Mouse (Mus musculus) CD4-positive, CD25-positive, alpha-beta regulatory T cell, adult 2 months (primary cell): Measurements from ENCODE around the gene Hip1r.
A peak's percentile ranks its signal among the peaks of the same experiment; 100 is the strongest.

ENCODE experiments used
- DNase-seq: peaks from one replicate; pipeline ENCODE4 v3.0.0-alpha.2; 2012; ENCODE audit warnings: low read depth, low spot score

The Hip1r gene

DNA sequence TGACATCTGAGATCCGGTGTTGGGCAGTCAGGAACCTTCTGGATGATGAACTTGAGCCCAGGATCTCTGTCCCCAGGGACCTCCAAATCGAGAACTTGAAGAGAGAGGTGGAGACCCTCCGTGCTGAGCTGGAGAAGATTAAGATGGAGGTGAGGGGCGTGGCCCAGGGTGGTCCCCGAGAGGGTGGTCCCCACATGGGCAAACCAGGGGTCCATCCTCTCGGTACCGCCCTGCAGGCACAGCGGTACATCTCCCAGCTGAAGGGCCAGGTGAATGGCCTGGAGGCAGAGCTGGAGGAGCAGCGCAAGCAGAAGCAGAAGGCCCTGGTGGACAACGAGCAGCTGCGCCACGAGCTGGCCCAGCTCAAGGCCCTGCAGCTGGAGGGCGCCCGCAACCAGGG is 23.3 kb downstream of the Hip1r start:
- no peak for DNase-seq

GRCm38 (mm10) chr5:123997211-123997751 is 23.9 kb downstream of the Hip1r start:
- no peak for DNase-seq

GRCm38 (mm10) chr5:123997811-123998210 is 24.4 kb downstream of the Hip1r start:
- no peak for DNase-seq

GRCm38 (mm10) chr5:123998370-123998769 is 24.9 kb downstream of the Hip1r start:
- no peak for DNase-seq

DNA sequence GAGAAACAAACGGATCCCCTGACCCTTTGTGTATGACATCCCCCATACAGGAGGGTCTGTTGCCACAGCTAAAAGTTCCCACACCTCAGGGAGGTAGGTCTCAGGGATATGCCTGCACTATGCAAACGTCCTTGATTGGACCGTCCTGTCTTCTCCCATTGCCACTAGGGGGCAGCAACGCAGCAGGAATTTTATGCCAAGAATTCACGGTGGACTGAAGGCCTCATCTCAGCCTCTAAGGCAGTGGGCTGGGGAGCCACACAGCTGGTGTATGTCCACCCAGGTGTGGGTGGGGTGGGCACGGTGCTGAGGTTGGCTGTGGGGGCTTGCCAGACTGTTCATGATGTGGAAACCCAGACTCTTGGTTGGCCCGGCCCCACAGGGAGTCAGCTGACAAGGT is 27.4 kb downstream of the Hip1r start:
- DNase-seq: peak; percentile 92

DNA sequence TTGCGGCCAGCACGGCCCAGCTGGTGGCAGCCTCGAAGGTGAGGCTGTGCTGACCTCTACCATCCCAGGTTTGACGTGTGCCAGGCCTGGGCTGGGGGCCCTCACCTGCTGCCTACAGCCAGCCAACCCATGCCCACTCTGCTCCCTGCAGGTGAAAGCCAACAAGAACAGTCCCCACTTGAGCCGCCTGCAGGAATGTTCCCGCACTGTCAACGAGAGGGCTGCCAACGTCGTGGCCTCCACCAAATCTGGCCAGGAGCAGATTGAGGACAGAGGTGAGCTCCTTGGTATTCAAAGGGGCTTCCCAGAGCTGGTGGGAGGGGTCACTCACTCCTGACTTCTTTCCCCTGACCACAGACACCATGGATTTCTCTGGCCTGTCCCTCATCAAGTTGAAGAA is 27.8 kb downstream of the Hip1r start:
- no peak for DNase-seq

- no peak for DNase-seq
Observed at GRCm38 (mm10) chr5:124002876-124003275, 29.4 kb downstream of the Hip1r start.

DNA sequence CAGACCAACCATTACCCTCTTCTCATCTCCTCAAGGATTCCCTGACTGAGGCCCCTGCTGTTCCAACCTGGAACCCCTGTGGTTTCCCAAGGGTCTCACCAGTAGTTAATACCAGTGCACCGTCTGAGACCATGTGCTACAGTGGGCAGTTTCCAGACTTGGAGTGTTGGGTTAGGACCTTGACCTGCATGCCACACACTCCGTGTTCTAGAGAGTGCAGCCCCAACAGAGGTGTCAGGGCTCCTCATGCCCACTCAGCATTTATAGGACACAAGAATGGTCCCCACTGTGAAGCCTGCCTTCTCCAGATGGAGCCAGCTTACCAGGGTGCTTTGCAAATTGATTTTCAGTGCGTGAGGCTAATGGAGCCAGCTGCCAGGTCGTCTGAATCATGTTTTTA is 29.9 kb downstream of the Hip1r start:
- DNase-seq: no peak

DNA sequence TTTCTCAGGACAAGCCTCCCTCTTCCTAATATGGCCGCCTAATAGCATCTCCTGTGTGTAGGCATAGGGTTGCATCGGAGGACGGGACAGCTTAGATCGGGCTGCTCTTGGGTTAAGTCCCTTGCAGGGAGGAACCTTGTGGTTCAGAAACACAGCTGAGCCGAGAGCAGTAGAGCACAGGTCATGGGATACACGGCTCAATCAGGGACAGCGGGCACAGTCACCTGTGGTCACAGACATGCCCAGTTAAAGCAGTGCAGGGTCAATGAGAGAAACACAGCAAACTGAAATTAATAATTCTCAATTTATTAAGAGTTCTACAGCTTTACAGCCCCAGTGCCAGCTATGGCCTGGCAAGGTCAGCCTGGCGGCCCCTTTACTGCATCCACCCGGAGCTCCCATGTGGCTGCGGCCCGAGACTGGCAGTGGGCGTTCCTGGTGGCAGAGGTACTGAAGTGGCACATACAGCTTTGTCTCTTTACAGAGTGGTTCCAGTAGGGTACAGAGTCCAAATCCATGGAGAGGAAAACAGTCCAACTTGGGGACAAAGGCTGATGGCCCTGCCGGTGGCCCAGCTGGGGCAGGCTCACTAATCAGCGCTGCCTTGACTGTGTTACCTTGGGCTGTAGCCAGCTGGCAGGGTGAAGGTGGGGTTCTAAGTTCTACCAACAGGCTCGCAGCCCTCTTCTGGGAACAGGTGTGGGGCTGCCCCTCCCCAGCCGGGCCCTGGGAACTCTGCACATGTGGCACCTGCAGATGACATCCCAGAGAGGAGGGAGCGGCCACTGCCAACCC is 31.1 kb downstream of the Hip1r start:
- no peak for DNase-seq

- DNase-seq: no peak
Observed at GRCm38 (mm10) chr5:124005151-124005500, 31.7 kb downstream of the Hip1r start.

DNA sequence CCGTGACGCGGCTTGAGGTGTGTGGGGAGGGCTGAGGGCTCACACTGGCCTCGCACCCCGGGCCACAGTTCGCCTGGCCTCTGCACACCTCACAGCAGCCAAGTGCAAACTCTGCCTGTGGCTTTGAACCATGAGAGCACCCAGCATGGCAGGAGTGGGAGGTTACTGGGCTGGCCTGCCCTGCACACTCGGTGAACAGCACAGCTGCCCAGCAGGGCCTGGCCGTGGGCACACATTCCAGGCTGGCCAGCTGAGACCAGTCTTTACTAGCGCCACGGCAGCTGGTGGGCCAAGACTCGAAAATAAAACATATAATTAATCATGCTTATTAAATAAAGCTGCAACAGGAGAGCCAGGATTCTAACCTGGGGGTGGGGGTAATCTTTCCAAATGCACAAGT is 32.2 kb downstream of the Hip1r start:
- no peak for DNase-seq

DNA sequence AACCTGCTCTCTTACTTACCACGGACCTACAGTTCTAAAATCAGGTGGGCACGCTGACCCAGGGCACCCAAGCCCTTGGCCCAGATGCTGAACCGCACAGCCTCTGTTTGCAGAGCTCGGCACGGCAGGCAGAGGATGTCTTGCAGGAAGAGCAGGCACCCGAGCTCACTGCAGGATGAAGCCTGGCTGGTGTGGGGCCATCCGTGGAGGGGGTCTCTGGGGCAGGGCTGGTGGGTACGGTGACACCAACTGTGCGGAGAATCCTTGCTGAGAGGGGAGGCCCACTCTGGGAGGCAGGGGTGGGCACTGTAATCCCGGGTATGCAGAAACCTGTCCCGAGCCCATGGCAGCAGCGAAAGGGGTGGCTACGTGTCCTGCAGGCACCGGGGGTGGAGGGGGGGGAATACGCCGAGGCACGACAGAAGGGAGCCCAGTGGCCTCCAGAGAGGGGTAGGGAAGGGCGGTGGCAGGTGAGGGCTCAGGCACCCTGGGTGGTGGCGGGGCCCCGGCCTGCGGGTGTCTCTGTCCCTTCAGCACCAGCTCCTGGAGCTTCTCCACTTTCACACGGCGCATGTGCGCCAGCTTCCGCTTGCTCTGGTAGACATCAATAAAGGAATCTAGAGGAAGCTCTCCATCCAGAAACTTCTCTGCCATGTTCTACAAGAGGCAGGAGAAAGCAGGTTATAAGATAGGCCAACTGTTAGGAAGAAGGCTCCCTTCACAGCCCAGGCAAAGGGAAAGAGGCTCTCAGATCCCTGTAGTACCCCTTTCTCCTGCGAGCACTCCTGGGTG is 32.9 kb downstream of the Hip1r start:
- DNase-seq: no peak

DNA sequence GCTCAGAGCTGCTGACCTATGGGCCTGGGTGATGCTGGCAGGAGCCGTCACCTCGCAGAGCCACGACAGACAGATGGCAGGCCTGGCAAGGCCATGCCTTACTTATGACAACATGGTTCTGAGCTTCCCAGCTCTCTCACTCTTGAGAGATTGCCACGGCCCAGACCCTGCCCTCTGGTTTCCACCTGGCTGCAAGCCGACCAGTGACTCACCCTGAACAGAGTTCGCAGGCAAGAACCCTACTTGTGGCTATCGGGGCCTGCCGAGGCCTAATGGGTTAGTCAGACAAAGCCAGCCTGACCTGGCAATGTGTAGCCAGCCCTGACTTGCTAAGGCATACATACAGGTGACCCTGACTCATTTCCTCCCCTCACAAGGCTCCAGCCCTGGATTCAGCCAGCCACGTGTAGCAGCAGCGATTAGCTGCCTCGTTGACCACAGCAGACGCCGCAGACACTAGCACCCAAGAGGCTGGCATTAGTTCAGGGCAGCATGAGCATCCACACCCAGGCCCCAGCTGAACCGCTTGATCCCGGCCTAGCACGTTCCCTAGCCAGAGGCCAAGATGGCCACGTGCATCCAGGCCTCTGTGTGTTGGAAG is 33.6 kb downstream of the Hip1r start:
- DNase-seq: no peak

- DNase-seq: no peak
Observed at GRCm38 (mm10) chr5:124010077-124010476, 36.6 kb downstream of the Hip1r start.

DNA sequence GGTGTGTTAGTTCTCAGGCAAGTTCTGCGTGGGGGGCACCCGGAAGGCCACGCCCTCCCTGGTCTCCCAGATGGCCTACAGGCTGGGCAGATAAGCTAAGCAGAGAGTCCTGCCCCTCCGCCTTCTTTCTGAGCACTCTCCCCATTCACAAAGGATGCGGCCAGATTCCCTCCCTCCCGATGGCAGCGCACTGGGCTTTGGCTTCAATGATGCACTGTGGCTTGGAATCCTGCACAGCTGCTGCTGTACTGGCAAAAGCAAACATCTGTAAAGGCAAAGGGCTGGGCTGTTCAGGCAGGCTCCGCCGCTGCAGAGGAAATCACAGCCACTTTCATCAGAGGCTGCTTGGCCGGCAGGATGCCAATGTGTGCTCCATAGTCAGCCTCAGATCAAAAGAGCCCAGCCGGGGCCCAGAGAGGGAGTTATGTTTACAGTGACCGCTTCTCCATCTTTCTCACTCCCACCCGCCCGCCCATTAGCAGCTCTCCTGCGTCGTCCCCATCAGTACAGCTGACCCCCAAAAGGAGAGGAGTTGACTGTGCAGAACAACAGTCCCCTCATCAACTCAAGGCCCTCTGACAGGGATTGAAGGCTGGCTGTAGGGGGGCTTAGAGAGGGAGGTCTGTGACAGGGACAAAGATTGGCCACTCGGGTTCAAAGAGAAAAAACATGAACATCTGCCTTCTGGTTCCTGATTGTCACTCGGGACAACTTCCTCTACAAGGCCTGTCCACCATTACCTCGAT is 37.7 kb downstream of the Hip1r start:
- DNase-seq: peak; percentile 53

GRCm38 (mm10) chr5:124011927-124012326 is 38.5 kb downstream of the Hip1r start:
- DNase-seq: no peak

GRCm38 (mm10) chr5:124012885-124013284 is 39.5 kb downstream of the Hip1r start:
- DNase-seq: no peak

- DNase-seq: no peak
Observed at GRCm38 (mm10) chr5:124013747-124014146, 40.3 kb downstream of the Hip1r start.

- no peak for DNase-seq
Observed at GRCm38 (mm10) chr5:124014180-124014579, 40.8 kb downstream of the Hip1r start.

DNA sequence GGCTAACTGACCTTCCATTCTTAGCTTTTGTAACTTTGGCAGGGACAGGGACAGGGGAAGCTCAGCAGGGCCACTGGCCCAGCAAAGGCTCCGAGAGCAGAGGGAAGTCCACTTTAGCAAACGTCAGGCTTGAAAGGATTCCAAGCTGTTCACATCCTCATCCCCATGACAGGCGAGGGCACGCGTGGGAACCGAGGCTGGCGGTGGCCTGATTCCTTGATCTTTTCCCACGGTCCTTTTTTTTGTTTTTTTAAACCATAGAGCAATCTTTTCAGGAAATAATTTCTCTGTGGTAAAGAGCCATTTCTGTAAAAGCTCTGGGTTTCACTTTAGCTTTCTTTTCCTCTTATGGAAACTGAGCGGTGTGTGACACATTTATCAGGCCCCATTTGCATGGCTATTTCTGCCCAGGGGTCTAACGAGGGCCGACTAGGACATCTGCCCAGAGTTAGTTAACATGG is 41.4 kb downstream of the Hip1r start:
- no peak for DNase-seq

DNA sequence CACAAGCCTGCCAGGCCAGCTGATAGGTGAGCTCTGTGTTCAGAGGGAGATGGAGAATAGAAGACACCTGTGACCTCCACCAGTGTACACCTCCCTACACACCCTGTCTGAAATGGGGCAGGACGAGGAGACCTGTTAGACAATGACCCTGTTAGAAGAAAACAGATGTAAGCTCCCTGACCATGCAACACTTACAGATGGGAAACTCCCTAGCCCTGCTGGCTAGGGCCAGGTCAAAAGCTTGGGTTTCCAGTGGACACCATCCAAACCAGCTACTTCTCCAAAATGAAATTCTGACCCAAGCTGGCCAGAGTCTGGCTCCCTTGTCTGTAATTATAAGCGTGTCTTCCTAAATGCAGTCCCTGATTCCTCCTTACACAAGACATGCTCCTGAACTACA is 42.3 kb downstream of the Hip1r start:
- DNase-seq: no peak
